Mouse (Mus musculus) cerebellum, adult 8-10 months (tissue): ENCODE measurements around the gene Wwox.

Experiments
- DNase-seq: peaks from one replicate; pipeline ENCODE4 v3.0.0; 2022

Gene Wwox

GRCm38 (mm10) chr8:115141614-115142013, 702.2 kb downstream of the Wwox start:
- no peak for DNase-seq

DNA sequence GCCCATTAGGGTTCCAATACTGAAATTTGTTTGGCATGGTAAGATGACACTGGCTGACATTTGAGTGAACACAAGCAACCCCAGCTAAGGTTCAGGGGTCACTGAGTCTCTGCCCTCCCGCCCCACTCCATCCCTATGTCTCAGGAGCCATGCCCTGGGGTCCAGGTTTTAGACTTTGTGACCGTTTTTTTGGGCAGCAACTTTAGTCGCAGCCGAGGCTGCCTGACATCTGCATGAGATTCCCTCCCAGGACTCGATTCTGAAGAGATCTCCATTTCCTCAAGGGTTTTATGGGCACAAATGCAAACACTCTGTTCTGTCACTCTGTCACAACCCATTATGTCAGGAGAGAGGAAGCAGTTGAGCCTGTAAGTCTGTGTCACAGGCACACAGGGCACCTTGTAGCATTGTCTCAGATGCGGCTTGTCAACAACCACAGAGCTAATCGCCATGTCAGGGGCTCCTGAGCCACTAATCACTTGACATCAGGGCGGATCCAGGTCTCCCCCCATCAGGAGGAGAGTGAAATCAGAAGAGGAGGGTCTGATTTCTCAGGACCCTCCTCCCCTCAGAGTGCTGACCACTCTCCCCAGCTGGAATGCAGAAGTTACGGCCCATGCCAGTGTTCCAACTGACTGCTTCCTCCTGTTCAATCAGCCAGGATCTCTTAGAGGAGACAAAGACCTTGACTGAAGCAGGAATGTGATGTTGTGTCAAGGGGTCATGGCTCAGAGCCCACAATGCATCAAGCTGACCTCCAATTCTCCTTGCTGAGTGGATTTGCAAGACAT, 704.3 kb downstream of the Wwox start:
- no peak for DNase-seq

- DNase-seq = no peak
Measured at GRCm38 (mm10) chr8:115147006-115147405, 707.6 kb downstream of the Wwox start.

- DNase-seq = no peak
Measured at GRCm38 (mm10) chr8:115150446-115151109, 711.1 kb downstream of the Wwox start.

- DNase-seq = no peak
Measured at GRCm38 (mm10) chr8:115151416-115151815, 712.0 kb downstream of the Wwox start.

DNA sequence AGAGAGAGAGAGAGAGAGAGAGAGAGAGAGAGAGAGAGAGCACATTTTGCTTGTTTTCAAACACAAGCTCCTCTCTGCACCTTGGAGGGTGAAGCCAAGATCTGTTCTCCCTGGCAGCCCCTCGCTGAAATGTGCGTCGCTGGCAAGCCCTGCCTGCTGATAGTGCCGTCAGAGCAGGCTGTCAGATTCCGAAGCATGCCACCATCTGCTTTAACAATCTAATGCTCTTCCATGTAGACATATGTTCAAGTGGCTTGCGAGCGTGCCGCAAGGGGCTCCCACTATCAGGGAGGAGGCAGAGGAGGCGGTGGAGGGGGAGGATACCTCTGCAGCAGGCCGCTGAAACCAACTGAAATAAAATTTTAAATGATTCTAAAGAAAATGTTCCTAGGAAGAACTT, 714.6 kb downstream of the Wwox start:
- peak; percentile 59 for DNase-seq

DNA sequence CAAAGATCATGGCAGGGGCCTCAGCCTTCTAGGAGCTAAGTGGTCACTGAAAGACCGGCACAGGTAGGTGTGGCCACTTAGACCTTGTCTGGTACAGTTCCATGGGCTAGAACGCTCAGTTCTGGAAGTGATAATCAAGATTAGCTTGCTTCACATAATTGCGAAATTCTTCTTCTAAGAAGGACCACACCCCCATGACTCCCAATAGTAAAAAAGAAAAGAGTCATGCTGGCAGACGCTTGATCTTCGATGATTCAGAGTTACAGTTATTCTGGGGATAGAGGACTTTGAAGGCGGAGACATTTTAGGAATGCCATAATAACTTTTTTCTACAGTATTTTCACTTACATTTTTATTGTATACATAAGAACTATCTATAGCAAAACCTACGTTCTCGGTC, 716.7 kb downstream of the Wwox start:
- no peak for DNase-seq

- DNase-seq = peak; percentile 22
Measured at GRCm38 (mm10) chr8:115157977-115158720, 718.7 kb downstream of the Wwox start.

DNA sequence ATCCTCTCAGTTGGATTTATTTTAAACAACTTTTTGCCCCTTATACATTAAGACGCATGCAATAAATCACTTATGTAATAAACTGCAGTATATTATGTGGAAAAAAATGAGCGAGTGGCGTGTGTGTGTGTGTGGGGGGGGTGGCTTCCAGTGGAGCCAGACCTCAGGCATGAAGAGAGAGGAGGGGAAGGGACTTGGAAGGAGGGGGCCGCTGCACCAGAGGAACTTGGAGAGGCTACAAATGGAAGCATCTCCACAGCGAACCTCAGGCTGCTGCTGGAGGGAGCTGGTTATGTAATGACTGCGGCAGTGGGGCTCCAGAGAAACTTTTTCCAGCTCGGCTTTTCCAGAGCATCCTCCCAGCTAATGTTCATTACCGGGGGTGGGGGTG, 719.3 kb downstream of the Wwox start:
- DNase-seq = peak; percentile 40

- DNase-seq = peak; percentile 50
Measured at GRCm38 (mm10) chr8:115159208-115159607, 719.8 kb downstream of the Wwox start.

DNA sequence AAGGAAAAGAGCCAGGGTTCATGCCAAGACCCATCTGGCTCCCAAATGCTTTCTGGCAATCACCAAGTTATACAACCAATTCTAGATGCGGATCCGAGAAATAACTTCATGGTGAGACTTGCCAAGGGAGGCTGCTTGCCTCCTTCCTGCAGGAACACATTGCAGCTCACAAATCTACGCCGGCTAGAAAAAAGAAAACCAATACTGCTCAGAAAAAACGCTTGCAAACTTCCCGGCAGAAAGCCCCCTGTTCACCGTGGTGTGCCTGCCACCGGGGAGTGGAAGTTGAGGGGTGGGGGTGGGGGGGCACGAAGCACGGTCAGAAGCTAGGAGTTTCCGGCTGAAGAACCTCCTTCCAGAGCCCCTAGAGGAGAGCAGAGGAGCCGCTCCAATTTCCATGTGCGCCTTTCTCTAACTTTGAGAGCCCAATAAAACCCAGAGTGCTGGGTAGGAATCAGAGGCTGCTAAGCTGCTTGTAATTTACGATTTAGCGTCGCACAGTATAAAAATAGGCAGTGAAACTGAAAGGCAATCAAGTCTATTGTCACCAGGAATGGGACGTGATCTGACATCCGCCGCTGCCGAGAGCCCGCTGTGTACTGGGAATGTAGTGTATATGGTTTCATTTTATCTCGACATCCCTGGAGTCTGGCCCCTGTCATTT, 720.4 kb downstream of the Wwox start:
- DNase-seq = peak; percentile 46

GRCm38 (mm10) chr8:115160407-115160806, 721.0 kb downstream of the Wwox start:
- no peak for DNase-seq

DNA sequence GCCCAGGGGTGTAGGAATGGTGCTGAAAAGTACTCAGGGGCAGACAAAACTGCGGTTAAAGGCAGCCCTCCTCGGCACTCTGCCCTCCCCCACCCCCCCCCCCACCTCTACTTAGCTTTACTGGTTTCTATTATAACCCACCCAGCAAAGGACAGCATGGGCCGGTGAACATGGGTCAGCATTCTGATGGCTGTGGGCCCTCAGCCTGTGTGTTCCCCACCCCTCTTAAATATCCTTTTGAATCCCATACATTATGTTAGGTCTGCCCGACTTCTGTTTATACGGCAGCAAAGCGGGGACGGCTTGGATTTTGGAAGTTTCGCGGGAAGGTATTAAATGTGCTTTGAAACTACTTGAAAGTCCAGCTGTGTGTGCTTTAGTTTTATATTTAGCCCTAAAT, 722.1 kb downstream of the Wwox start:
- DNase-seq = no peak

DNA sequence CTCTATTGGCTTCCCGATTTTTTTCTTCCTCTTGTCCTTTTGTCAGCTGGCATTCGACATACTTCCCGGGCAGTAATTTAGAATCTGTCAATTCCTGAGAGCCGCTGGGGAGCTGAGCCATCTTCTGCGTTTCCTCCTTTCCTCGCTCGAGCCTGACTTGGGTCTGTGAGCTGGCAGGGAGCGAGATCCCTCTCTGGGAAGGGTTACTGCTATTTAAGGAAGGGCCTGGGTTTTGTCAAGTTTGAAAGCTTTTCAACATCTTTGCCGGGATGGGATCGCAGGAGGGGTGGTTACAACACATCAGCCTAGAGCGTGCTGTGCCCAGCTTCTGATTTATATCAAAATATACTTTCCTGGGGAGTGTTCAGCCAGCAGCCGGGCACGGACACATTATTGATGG, 725.4 kb downstream of the Wwox start:
- no peak for DNase-seq

DNA sequence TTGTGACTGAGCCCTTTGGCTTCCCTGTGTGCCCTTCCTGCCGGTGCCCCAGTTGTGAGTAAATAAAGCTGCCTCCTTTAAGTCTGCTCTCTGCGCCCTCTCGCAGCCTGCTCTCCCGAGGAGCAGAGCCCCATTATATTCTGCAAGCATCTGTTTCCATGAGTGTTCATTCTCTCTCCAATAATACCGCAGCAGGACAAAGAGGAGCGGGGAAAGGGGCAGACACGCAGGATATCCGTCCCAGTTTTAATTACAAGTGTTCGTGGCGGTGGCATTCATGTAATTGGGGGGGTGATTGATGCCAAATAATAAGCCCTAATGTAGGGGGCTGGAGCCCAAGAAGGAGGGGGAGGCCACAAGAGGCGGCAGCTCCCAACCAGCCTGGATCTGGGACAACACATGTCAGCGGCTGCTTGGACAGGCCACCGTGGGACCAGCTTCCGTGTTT, 734.2 kb downstream of the Wwox start:
- no peak for DNase-seq

DNA sequence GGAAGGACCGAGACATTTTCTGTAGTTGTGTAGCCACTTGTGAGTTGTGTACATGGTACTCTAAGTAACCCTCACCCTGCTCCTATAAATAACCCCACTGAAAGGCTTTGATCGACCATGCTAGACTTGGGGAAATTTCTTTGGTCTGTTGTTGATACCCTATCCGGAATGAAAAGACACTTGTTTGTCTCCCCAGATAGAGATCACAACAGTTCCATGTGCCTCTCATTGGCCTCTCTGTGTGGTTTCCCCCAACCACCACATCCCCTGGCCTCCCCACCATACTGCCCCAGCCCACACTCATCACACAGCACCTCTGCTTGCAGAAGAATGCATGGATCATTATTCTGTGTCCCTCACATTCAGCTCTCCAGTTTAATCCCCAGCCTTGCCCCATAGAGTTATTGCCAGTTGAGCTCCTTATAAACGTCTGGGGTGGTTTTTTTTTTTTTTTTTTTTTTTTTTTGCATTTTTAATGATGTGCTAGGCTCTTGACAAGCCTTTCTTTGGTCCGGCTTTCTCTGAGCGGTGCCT, 746.0 kb downstream of the Wwox start:
- DNase-seq = no peak

DNA sequence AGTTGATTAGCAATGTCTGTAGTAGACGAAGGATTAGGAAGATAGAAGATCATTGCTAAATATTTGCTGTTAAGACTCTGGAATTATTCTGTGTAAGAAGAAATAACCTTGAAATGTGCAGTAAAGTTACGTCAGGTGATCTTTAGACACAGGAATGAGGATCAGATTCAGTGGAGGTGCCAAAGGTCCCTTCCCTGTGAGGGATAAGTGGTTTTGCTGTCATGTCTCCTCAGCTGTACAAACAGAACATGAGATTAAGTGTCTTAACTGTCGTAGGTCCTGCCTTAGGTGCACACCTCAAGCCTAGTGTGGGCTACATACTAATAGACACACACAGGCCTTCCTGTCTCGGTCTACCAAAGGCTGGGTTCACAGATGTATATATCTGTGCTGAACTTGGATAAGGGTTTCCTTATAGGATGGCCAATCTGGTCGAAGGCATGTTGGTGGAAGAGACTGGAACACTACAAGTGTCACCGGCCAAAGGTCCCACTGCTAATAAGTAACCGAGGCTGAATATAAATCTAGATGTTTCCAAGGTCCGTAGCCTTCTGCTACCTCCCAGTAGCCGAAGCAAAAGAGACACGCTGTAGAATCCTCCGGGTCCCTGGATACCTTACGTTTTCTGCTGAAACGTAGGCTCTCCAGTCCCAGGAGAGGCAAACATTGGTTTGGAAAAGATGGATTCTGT, 746.8 kb downstream of the Wwox start:
- no peak for DNase-seq

- no peak for DNase-seq
Measured at GRCm38 (mm10) chr8:115186882-115187281, 747.4 kb downstream of the Wwox start.

DNA sequence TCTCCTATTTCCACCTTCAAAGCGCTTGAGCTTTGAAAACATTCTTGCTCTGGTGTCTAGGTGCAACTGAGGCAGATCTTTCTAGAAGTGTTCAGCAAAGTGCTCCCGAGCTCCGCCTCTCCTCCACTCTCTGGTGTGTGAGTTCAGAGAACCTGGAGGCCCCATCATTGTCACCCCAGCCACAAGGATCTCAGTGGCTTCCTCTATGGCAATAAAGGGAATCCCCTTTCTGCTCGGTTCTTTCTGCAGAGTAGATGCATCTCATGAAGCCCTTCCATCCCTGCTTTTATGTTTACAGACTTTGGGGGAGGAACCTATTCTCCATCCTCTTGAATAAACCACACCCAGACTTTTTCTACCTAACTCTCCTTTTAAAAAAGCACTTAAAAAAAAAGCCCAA, 749.0 kb downstream of the Wwox start:
- no peak for DNase-seq

GRCm38 (mm10) chr8:115189836-115190235, 750.4 kb downstream of the Wwox start:
- DNase-seq = no peak

GRCm38 (mm10) chr8:115193767-115194166, 754.3 kb downstream of the Wwox start:
- no peak for DNase-seq

DNA sequence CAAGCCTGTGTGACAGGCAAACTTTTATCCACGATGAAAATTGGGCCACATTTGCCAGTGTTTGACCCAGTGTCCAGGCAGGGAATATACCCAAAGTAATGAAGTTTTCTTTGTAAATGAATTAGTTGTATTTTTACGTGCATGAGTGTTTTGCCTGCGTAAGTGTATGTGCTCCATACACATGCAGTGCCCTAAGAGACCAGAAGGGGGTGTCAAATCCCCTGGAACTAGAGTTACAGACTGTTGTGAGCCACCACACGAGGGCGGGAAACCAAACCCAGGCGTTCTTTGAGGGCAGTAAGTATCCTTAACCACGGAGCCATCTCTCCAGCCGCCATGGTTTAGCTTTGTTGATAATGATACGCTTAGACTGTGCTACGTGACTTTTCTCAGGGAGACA, 755.9 kb downstream of the Wwox start:
- no peak for DNase-seq
